Mouse (Mus musculus) kidney, embryonic 14.5 days (tissue): Measurements from ENCODE around the gene Cep78. TPM values are rescaled to one million over a fixed set of nuclear protein-coding genes. Genes with fewer than 3 reads are reported as not detected.

Experiments used
- ATAC-seq: fragments of 200-750 bp; cut with Nextera tagmentation; 2 replicates; pipeline ENCODE4 v1.8.0; 2017; ENCODE audit warnings: moderate number of reproducible peaks, mild to moderate bottlenecking, moderate TSS enrichment, moderate library complexity; ENCODE audit not compliant: low FRiP score, low TSS enrichment
- H3K27ac ChIP-seq: fragments of 300-500 bp; sonication (generic); 2 replicates; pipeline ENCODE4 v1.5.1; 2014; ENCODE audit warnings: low read depth, mild to moderate bottlenecking, low read length, moderate library complexity, mixed read lengths
- H3K27me3 ChIP-seq: fragments of 300-500 bp; sonication (generic); 2 replicates; pipeline ENCODE4 v1.6.1; 2014; ENCODE audit warnings: mild to moderate bottlenecking, low read length; ENCODE audit not compliant: control insufficient read depth, insufficient read depth
- H3K36me3 ChIP-seq: fragments of 300-500 bp; sonication (generic); 2 replicates; pipeline ENCODE4 v1.6.1; 2014; ENCODE audit warnings: low read length, mixed read lengths; ENCODE audit not compliant: control insufficient read depth, insufficient read depth
- H3K4me1 ChIP-seq: fragments of 300-500 bp; sonication (generic); 2 replicates; pipeline ENCODE4 v1.6.1; 2014; ENCODE audit warnings: low read length, mixed read lengths; ENCODE audit not compliant: control insufficient read depth, insufficient read depth
- H3K4me2 ChIP-seq: fragments of 300-500 bp; sonication (generic); replicated peaks from 2 replicates; pipeline ENCODE4 v1.6.1; 2014; ENCODE audit warnings: low read depth, mild to moderate bottlenecking, low read length
- H3K4me3 ChIP-seq: fragments of 300-500 bp; sonication (generic); 2 replicates; pipeline ENCODE4 v1.5.1; 2014; ENCODE audit warnings: mild to moderate bottlenecking, low read length
- H3K9ac ChIP-seq: fragments of 300-500 bp; sonication (generic); 2 replicates; pipeline ENCODE4 v1.6.1; 2014; ENCODE audit warnings: low read depth, mild to moderate bottlenecking, low read length, moderate library complexity
- H3K9me3 ChIP-seq: fragments of 300-500 bp; sonication (generic); 2 replicates; pipeline ENCODE4 v1.6.1; 2016; ENCODE audit warnings: low read length; ENCODE audit not compliant: control insufficient read depth
- WGBS: fragments of 180-500 bp; shearing (Covaris S2); extraction: QIAGEN DNeasy Blood & Tissue Kit; methylation state at CpG from one replicate; pipeline ENCODE4 v1.1.7; 2014; 5-methylcytosine and 5-hydroxymethylcytosine counted together
- polyA plus RNA-seq: library from polyadenylated mRNA; unstranded; fragments of >200 nt; fragmentation: Nextera tagmentation; extraction: Ambion mirVana; gene quantifications from 2 replicates; pipeline ENCODE4 v1.2.1, GENCODE M21; 2014

The Cep78 gene
- polyA plus RNA-seq, 1 experiment from 2014 or later = 36.0 TPM

GRCm38 (mm10) chr19:16015191-16015968 is 30.6 kb upstream of the Cep78 start:
- Histone ChIP-seq H3K4me2 (no peak overlapping the region), H3K27ac (no peak overlapping the region), H3K36me3 (no peaks in the 10 kb centered on the region), H3K4me1 (no peaks in the 10 kb centered on the region), H3K9ac (no peak overlapping the region), H3K4me3 (no peak overlapping the region), H3K27me3 (no peaks in the 10 kb centered on the region), H3K9me3 (no peaks in the 10 kb centered on the region)
- no peak for ATAC-seq
- 67% methylated on average over 10 of the region's 10 CpGs for WGBS

GRCm38 (mm10) chr19:16009746-16010337 is 25.1 kb upstream of the Cep78 start:
- Histone ChIP-seq H3K9me3 (no peaks in the 10 kb centered on the region), H3K27ac (no peak overlapping the region), H3K36me3 (no peaks in the 10 kb centered on the region), H3K27me3 (no peaks in the 10 kb centered on the region), H3K4me1 (no peaks in the 10 kb centered on the region), H3K4me2 (no peak overlapping the region), H3K9ac (no peak overlapping the region), H3K4me3 (no peak overlapping the region)
- ATAC-seq = no peak
- WGBS = 73% methylated on average over 6 of the region's 6 CpGs

GRCm38 (mm10) chr19:16009111-16009510 is 24.3 kb upstream of the Cep78 start:
- no peak overlapping the region for H3K27ac ChIP-seq
- no peaks in the 10 kb centered on the region for H3K4me1 ChIP-seq
- no peak overlapping the region for H3K4me3 ChIP-seq
- ATAC-seq = no peak
- no peak overlapping the region for H3K4me2 ChIP-seq
- H3K9ac ChIP-seq = no peak overlapping the region
- H3K36me3 ChIP-seq = no peaks in the 10 kb centered on the region
- H3K9me3 ChIP-seq = no peaks in the 10 kb centered on the region
- H3K27me3 ChIP-seq = no peaks in the 10 kb centered on the region
- 80% methylated on average over 4 of the region's 4 CpGs for WGBS

GRCm38 (mm10) chr19:16007131-16007530 is 22.3 kb upstream of the Cep78 start:
- WGBS = 86% methylated on average over 8 of the region's 8 CpGs
- Histone ChIP-seq H3K4me3 (no peak overlapping the region), H3K36me3 (no peaks in the 10 kb centered on the region), H3K9me3 (no peaks in the 10 kb centered on the region), H3K27me3 (no peaks in the 10 kb centered on the region), H3K4me1 (no peaks in the 10 kb centered on the region), H3K27ac (no peak overlapping the region), H3K4me2 (no peak overlapping the region), H3K9ac (no peak overlapping the region)
- no peak for ATAC-seq

GRCm38 (mm10) chr19:15998157-15998556 is 13.4 kb upstream of the Cep78 start:
- peak; percentile 60; the same call in 1 of the 2 replicates for ATAC-seq
- no peaks in the 10 kb centered on the region for H3K27me3 ChIP-seq
- H3K27ac ChIP-seq = no peak overlapping the region
- WGBS = 9% methylated on average over 3 of the region's 3 CpGs
- H3K36me3 ChIP-seq = no peaks in the 10 kb centered on the region
- H3K4me2 ChIP-seq = no peak overlapping the region
- H3K4me1 ChIP-seq = no peaks in the 10 kb centered on the region
- H3K4me3 ChIP-seq = no peak overlapping the region
- H3K9ac ChIP-seq = no peak overlapping the region
- H3K9me3 ChIP-seq = no peaks in the 10 kb centered on the region

- ATAC-seq = no peak
- H3K27ac ChIP-seq = no peak overlapping the region
- no peak overlapping the region for H3K9ac ChIP-seq
Observed at GRCm38 (mm10) chr19:15996901-15997564, 12.2 kb upstream of the Cep78 start.

GRCm38 (mm10) chr19:15990102-15990501 is 5.3 kb upstream of the Cep78 start:
- Histone ChIP-seq H3K27me3 (no peaks in the 10 kb centered on the region), H3K4me1 (no peaks in the 10 kb centered on the region), H3K4me2 (no peak overlapping the region), H3K9ac (no peak overlapping the region), H3K9me3 (no peaks in the 10 kb centered on the region), H3K27ac (no peak overlapping the region), H3K36me3 (no peaks in the 10 kb centered on the region), H3K4me3 (no peak overlapping the region)
- 90% methylated on average over 1 of the region's 1 CpGs for WGBS
- no peak for ATAC-seq

More at GRCm38 (mm10) chr19:15996901-15997564, 12.2 kb upstream of the Cep78 start:
- Histone ChIP-seq H3K36me3 (no peaks in the 10 kb centered on the region), H3K9me3 (no peaks in the 10 kb centered on the region), H3K4me1 (no peaks in the 10 kb centered on the region), H3K4me3 (no peak overlapping the region), H3K4me2 (no peak overlapping the region; the same call in 1 of the 2 replicates), H3K27me3 (no peaks in the 10 kb centered on the region)
- WGBS = 61% methylated on average over 12 of the region's 12 CpGs

- ATAC-seq = no peak
- 30% methylated on average over 10 of the region's 10 CpGs for WGBS
- peak overlapping the region; percentile 73 for H3K4me2 ChIP-seq
- H3K9me3 ChIP-seq = no peaks in the 10 kb centered on the region
- H3K4me3 ChIP-seq = peak overlapping the region; percentile 86
- H3K27me3 ChIP-seq = no peaks in the 10 kb centered on the region
- peak overlapping the region; percentile 81; the same call in 1 of the 2 replicates for H3K27ac ChIP-seq
- peaks cover 3% of the 10 kb centered on the region; the same call in 1 of the 2 replicates for H3K36me3 ChIP-seq
- H3K9ac ChIP-seq = peak overlapping the region; percentile 89
- peaks cover 6% of the 10 kb centered on the region; the same call in 1 of the 2 replicates for H3K4me1 ChIP-seq
Observed at GRCm38 (mm10) chr19:15985172-15985713, 454 bp upstream of the Cep78 start.
